Mouse (Mus musculus) heart, adult 2 months (tissue): ENCODE measurements around the gene Btbd35f29.
"Not testable (repeated sequence)": the region's sequence is repeated elsewhere in the genome, so short reads cannot be mapped to it uniquely, and the experiment has no call there.

Experiments used
- CTCF ChIP-seq: fragments of 200-600 bp; IDR thresholded peaks from 2 replicates; pipeline ENCODE4 v1.8.1; 2022; ENCODE audit warnings: antibody characterized with exemption, mild to moderate bottlenecking, moderate library complexity
- EP300 ChIP-seq: fragments of 200-500 bp; IDR thresholded peaks from 2 replicates; pipeline ENCODE4 v1.6.1; 2011; ENCODE audit warnings: low read depth, low read length, control low read depth; ENCODE audit not compliant: insufficient read depth
- POLR2A ChIP-seq: fragments of 200-500 bp; IDR thresholded peaks from 2 replicates; pipeline ENCODE4 v1.6.1; 2011; ENCODE audit warnings: mild to moderate bottlenecking, low read depth, low read length, control low read depth; ENCODE audit not compliant: insufficient read depth

DNA sequence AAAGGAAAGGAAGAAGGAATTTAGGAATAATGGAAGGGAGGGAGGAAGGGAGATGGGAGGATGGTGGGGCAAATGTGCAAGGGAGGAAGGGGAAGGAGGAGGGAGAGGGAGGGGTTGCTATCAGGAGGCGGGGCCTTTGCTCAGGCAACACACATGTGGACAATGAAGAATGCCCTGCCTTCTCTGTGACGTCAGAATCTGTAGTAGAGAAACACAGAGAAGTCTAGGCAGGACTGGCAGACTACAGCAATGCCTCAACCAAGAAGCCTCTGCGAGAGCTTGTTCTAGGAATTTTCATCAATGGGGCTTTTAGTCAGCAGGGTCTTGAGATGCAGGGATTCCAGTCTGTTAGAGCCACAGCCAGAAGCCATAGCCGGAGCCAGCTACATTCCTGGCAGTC is at the start of gene Btbd35f29:
- TF ChIP-seq CTCF, POLR2A, EP300: not testable (repeated sequence)
